In genomic region chr7:135712534-135712933, GRCm38 (mm10) we compare ENCODE assay signal across 12 mouse cellular contexts. TPM values are rescaled to one million over a fixed set of nuclear protein-coding genes. Genes with fewer than 3 reads are reported as not detected.
A peak's percentile ranks its signal among the peaks of the same experiment; 100 is the strongest.
DNase-seq lines count a peak whose midpoint lies in the region; ATAC-seq and TF ChIP-seq lines count a peak whose summit lies in the region.
"Had no signal": no experiment of that assay in that cellular context is flagged by ENCODE, and none has a peak within 500 bp of the region (broad histone marks: within the 10 kb centered on the region; RNA-seq: fewer than 3 reads in every experiment).

No protein-coding gene starts in this region.

- no peak for TF ChIP-seq CTCF in liver, postnatal 0 days (IDR thresholded peaks at IDR 0.05; ENCODE audit: low read depth)

- no peak overlapping the region for H3K9ac ChIP-seq in hindbrain, embryonic 13.5 days
- no peak overlapping the region for H3K9ac ChIP-seq in midbrain, embryonic 16.5 days (ENCODE audit: low read depth, low read length)
- H3K9ac ChIP-seq in embryonic facial prominence, embryonic 14.5 days (ENCODE audit: low read depth, low read length): no peak overlapping the region
- no peak overlapping the region for H3K9ac ChIP-seq in liver, postnatal 0 days (replicated peaks)

- H3K4me1 ChIP-seq in hindbrain, embryonic 10.5 days (replicated peaks): peaks cover 46% of the 10 kb centered on the region
- H3K4me1 ChIP-seq in hindbrain, embryonic 13.5 days (replicated peaks): peaks cover 19% of the 10 kb centered on the region
- peaks cover 39% of the 10 kb centered on the region for H3K4me1 ChIP-seq in midbrain, embryonic 10.5 days
- peaks cover 4% of the 10 kb centered on the region; the same call in 1 of the 2 replicates for H3K4me1 ChIP-seq in midbrain, embryonic 16.5 days (ENCODE audit: control insufficient read depth, insufficient read depth, low read length)
- H3K4me1 ChIP-seq in embryonic facial prominence, embryonic 14.5 days (ENCODE audit: control insufficient read depth, insufficient read depth, low read length): peaks cover 22% of the 10 kb centered on the region
- peaks cover 15% of the 10 kb centered on the region for H3K4me1 ChIP-seq in liver, postnatal 0 days (ENCODE audit: insufficient read depth)

- no peaks in the 10 kb centered on the region for H3K27me3 ChIP-seq in hindbrain, embryonic 10.5 days (ENCODE audit: insufficient read depth, poor library complexity, severe bottlenecking)
- no peaks in the 10 kb centered on the region for H3K27me3 ChIP-seq in hindbrain, embryonic 13.5 days
- H3K27me3 ChIP-seq in midbrain, embryonic 10.5 days (ENCODE audit: low read depth, poor library complexity, severe bottlenecking): no peaks in the 10 kb centered on the region
- no peaks in the 10 kb centered on the region for H3K27me3 ChIP-seq in midbrain, embryonic 16.5 days (ENCODE audit: control insufficient read depth, insufficient read depth, low read depth, low read length)
- H3K27me3 ChIP-seq in embryonic facial prominence, embryonic 14.5 days (replicated peaks; ENCODE audit: control insufficient read depth, insufficient read depth, low read length): no peaks in the 10 kb centered on the region
- H3K27me3 ChIP-seq in liver, postnatal 0 days (ENCODE audit: insufficient read depth, low read length): no peaks in the 10 kb centered on the region

- no peaks in the 10 kb centered on the region for H3K9me3 ChIP-seq in hindbrain, embryonic 10.5 days
- H3K9me3 ChIP-seq in hindbrain, embryonic 13.5 days: no peaks in the 10 kb centered on the region
- H3K9me3 ChIP-seq in midbrain, embryonic 10.5 days (replicated peaks): no peaks in the 10 kb centered on the region
- H3K9me3 ChIP-seq in midbrain, embryonic 16.5 days (replicated peaks; ENCODE audit: control insufficient read depth, low read length, poor library complexity, severe bottlenecking): no peaks in the 10 kb centered on the region
- H3K9me3 ChIP-seq in embryonic facial prominence, embryonic 14.5 days (ENCODE audit: control insufficient read depth, low read length): no peaks in the 10 kb centered on the region
- no peaks in the 10 kb centered on the region for H3K9me3 ChIP-seq in liver, postnatal 0 days (ENCODE audit: low read length)

- no peak overlapping the region for H3K27ac ChIP-seq in hindbrain, embryonic 10.5 days
- H3K27ac ChIP-seq in hindbrain, embryonic 13.5 days: no peak overlapping the region
- H3K27ac ChIP-seq in midbrain, embryonic 10.5 days (replicated peaks): no peak overlapping the region
- H3K27ac ChIP-seq in midbrain, embryonic 16.5 days (ENCODE audit: low read length): no peak overlapping the region
- H3K27ac ChIP-seq in embryonic facial prominence, embryonic 14.5 days (replicated peaks; ENCODE audit: low read depth, low read length): no peak overlapping the region
- no peak overlapping the region for H3K27ac ChIP-seq in liver, postnatal 0 days (ENCODE audit: low read depth)

- no peak for TF ChIP-seq EP300 in liver, postnatal 0 days (IDR thresholded peaks at IDR 0.05; ENCODE audit: low read depth)

- H3K36me3 ChIP-seq in hindbrain, embryonic 10.5 days: peaks cover 58% of the 10 kb centered on the region
- no peaks in the 10 kb centered on the region for H3K36me3 ChIP-seq in hindbrain, embryonic 13.5 days
- peaks cover 55% of the 10 kb centered on the region for H3K36me3 ChIP-seq in midbrain, embryonic 10.5 days
- no peaks in the 10 kb centered on the region for H3K36me3 ChIP-seq in midbrain, embryonic 16.5 days (ENCODE audit: control insufficient read depth, insufficient read depth, low read length)
- peaks cover 22% of the 10 kb centered on the region for H3K36me3 ChIP-seq in embryonic facial prominence, embryonic 14.5 days (ENCODE audit: control insufficient read depth, insufficient read depth, low read length)
- peaks cover 50% of the 10 kb centered on the region for H3K36me3 ChIP-seq in liver, postnatal 0 days (replicated peaks; ENCODE audit: insufficient read depth, low read length)

- peak overlapping the region; percentile 96 for H3K4me3 ChIP-seq in hindbrain, embryonic 10.5 days
- H3K4me3 ChIP-seq in hindbrain, embryonic 13.5 days: no peak overlapping the region
- H3K4me3 ChIP-seq in midbrain, embryonic 10.5 days: peak overlapping the region; percentile 95
- no peak overlapping the region for H3K4me3 ChIP-seq in midbrain, embryonic 16.5 days (ENCODE audit: low read depth, low read length)
- no peak overlapping the region for H3K4me3 ChIP-seq in embryonic facial prominence, embryonic 14.5 days (ENCODE audit: low read depth, low read length)
- H3K4me3 ChIP-seq in liver, postnatal 0 days (ENCODE audit: low read depth, low read length): peak overlapping the region; percentile 99

- H3K4me2 ChIP-seq in hindbrain, embryonic 13.5 days: no peak overlapping the region
- H3K4me2 ChIP-seq in midbrain, embryonic 16.5 days (ENCODE audit: low read length): no peak overlapping the region
- H3K4me2 ChIP-seq in embryonic facial prominence, embryonic 14.5 days (ENCODE audit: low read depth, low read length): peak overlapping the region; percentile 85; the same call in 1 of the 2 replicates
- H3K4me2 ChIP-seq in liver, postnatal 0 days (ENCODE audit: low read depth, low read length): peak overlapping the region; percentile 85

- DNase-seq in hindbrain, embryonic 10.5 days (ENCODE audit: low spot score): no peak
- no peak for DNase-seq in midbrain, embryonic 10.5 days (ENCODE audit: low spot score)
- no peak for DNase-seq in embryonic facial prominence, embryonic 14.5 days (ENCODE audit: low spot score)
- DNase-seq in liver, postnatal 0 days: no peak
- DNase-seq in right cerebral cortex, adult 2 months (ENCODE audit: low spot score in 2 of 2): no peak
- no peak for DNase-seq in right cerebral cortex, postnatal 10 days (ENCODE audit: low spot score in 2 of 2)
- DNase-seq: adrenal gland, postnatal 25 days; cerebellum, adult 11-12 months; embryo, embryonic 11 days had no signal

- 96% methylated on average over 1 of the region's 1 CpGs for WGBS in hindbrain, embryonic 10.5 days
- WGBS in hindbrain, embryonic 13.5 days: 85% methylated on average over 1 of the region's 1 CpGs
- WGBS in midbrain, embryonic 10.5 days: 93% methylated on average over 1 of the region's 1 CpGs
- WGBS in midbrain, embryonic 16.5 days: 67% methylated on average over 1 of the region's 1 CpGs
- 92% methylated on average over 1 of the region's 1 CpGs for WGBS in embryonic facial prominence, embryonic 14.5 days
- WGBS in liver, postnatal 0 days (ENCODE audit: insufficient replicate concordance): 69% methylated on average over 1 of the region's 1 CpGs

- no peak for ATAC-seq in hindbrain, embryonic 13.5 days (ENCODE audit: low FRiP score)
- ATAC-seq in midbrain, embryonic 16.5 days: no peak
- ATAC-seq in embryonic facial prominence, embryonic 14.5 days (ENCODE audit: low read depth): no peak
- no peak for ATAC-seq in liver, postnatal 0 days
- ATAC-seq: inflammation-experienced regulatory T-cells, adult 6 months had no signal

RNA-seq across cellular contexts. Expression of gene Mki67, which starts 3.6 kb away (rescaled TPM):
- polyA plus RNA-seq in hindbrain, embryonic 10.5 days (2016; fragmentation: Nextera tagmentation; extraction: Ambion mirVana): 27.3 and 46.1 TPM in 2 replicates
- polyA plus RNA-seq in hindbrain, embryonic 13.5 days (2015; fragmentation: Nextera tagmentation; extraction: Ambion mirVana): 8.1 and 10.2 TPM in 2 replicates
- 43.3 and 47.1 TPM in 2 replicates for polyA plus RNA-seq in midbrain, embryonic 10.5 days (2016; fragmentation: Nextera tagmentation; extraction: Ambion mirVana)
- polyA plus RNA-seq in midbrain, embryonic 16.5 days (2015; fragmentation: Nextera tagmentation; extraction: Ambion mirVana): 3.3 and 5.1 TPM in 2 replicates
- 49.5 and 51.4 TPM in 2 replicates for polyA plus RNA-seq in embryonic facial prominence, embryonic 14.5 days (2014; fragmentation: Nextera tagmentation; extraction: Ambion mirVana)
- polyA plus RNA-seq in liver, postnatal 0 days (2015; fragmentation: Nextera tagmentation; extraction: Ambion mirVana): 35.4 and 38.8 TPM in 2 replicates

Comparison
In these comparisons a context has a peak if more than half of its experiments do, and no peak if none do; other contexts are left out.
1. H3K4me3 ChIP-seq: peak in hindbrain, embryonic 10.5 days (single experiment), midbrain, embryonic 10.5 days (single experiment) and liver, postnatal 0 days (single experiment); none in hindbrain, embryonic 13.5 days (single experiment), midbrain, embryonic 16.5 days (single experiment) and embryonic facial prominence, embryonic 14.5 days (single experiment).
2. H3K4me2 ChIP-seq: peak in embryonic facial prominence, embryonic 14.5 days (single experiment) and liver, postnatal 0 days (single experiment); none in hindbrain, embryonic 13.5 days (single experiment) and midbrain, embryonic 16.5 days (single experiment).